8 mouse cellular contexts compared by ENCODE assay signal in the genomic region with DNA sequence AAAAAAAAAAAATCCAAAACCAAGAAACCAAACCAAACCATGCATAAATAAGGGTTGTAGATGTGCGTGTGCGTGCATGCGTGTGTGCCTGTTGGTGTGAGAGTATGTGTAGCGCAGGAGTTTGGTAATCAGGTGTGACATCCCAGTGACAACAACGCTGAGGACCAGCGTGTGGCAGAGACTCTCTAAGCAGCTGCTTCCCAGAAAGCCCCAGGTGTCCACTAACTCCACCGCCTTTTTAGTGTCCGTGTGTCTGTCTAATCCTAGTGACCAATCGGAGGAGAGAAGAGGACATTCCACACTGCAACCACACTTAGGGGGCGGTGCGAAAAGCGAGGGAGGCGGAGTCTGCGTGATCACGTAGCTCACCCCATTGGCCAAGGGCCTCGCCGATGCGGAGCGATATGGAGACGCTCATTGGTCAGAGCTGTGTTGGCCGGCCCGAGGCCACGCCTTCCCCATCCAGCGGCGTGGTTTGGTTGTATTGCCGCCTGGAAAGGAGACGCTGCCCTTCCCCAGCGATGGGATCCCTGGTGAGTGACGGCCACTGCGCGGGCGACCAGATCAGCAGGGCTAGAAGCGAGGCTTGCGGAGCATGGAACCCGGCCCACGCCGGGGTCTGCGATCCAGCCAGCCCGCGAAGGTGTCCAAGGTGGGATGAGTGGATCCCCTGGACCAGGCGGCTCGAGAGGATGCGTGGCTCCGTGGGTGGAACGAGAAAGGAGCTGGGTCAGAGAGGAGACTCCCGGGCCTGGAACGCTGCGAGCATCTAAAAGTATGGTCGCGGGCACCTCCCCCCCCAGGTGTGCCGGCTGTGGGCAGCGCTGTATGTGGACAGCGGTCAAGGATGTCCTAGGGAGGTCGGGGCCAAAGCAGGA. TPM values are rescaled to one million over a fixed set of nuclear protein-coding genes. Genes with fewer than 3 reads are reported as not detected.
DNase-seq lines count a peak whose midpoint lies in the region; ATAC-seq lines count a peak whose summit lies in the region.

A gene (plus strand): TSS at position 461 of the 878 bp plus-strand sequence.

- peak; percentile 96 for ATAC-seq in megakaryocyte progenitor cell, adult 5-6 weeks (replicated peaks; ENCODE audit: poor library complexity)

- peak; percentile 99 for DNase-seq in adipocyte (ENCODE audit: low spot score)
- peak; percentile 100 for DNase-seq in embryo, embryonic 10 days (ENCODE audit: low spot score)
- DNase-seq in gastrocnemius, postnatal 10 days = peak; percentile 96
- DNase-seq in induced T-regulatory cell, adult 2 months (ENCODE audit: low read depth) = peak; percentile 99
- peak; percentile 99 to 100 for DNase-seq in left cerebral cortex, adult 9 months (ENCODE audit: low spot score in 2 of 2)
- peak; percentile 97 for DNase-seq in right cerebral cortex, postnatal 14 days
- DNase-seq in urinary bladder, postnatal 36 days (ENCODE audit: low spot score in 2 of 2) = peak; percentile 98 to 100

RNA-seq across cellular contexts. Expression of the gene that starts here (rescaled TPM):
- 10 to 100 TPM; 19.4 to 31.1 TPM for total RNA-seq in gastrocnemius, postnatal 10 days (2021)
- total RNA-seq in megakaryocyte progenitor cell, adult 5-6 weeks (2015) = 4.2 and 5.0 TPM in 2 replicates
- 11.7 and 12.3 TPM in 2 replicates for total RNA-seq in megakaryocyte progenitor cell, adult 5-6 weeks (2017)

Comparison
In these comparisons a context has a peak if more than half of its experiments do, and no peak if none do; other contexts are left out.
1. Peak in every context shown above with its lines: DNase-seq and ATAC-seq.